Mouse (Mus musculus) heart, embryonic 14.5 days (tissue): ENCODE data around the gene Zscan26. TPM values are rescaled to one million over a fixed set of nuclear protein-coding genes. Genes with fewer than 3 reads are reported as not detected.
"Not testable (repeated sequence)": the region's sequence is repeated elsewhere in the genome, so short reads cannot be mapped to it uniquely, and the experiment has no call there.

ENCODE experiments used
- ATAC-seq: fragments of 200-750 bp; cut with Nextera tagmentation; 2 replicates; pipeline ENCODE4 v1.8.0; 2017; ENCODE audit warnings: low read depth, moderate TSS enrichment; ENCODE audit not compliant: insufficient number of reproducible peaks, insufficient read depth, low FRiP score
- H3K27ac ChIP-seq, 2 experiments: fragments of 200-500 bp in 1 of 2; fragments of 300-500 bp in 1 of 2; sonication (generic) in 1 of 2; replicated peaks in 1 of 2; 2 replicates each; pipeline ENCODE4 v1.5.1; 2012 to 2014; ENCODE audit warnings: low read depth in 2 of 2, low read length in 2 of 2, control low read depth in 1 of 2, mild to moderate bottlenecking in 1 of 2, mixed read lengths in 1 of 2; ENCODE audit not compliant: control insufficient read depth in 1 of 2, insufficient read depth in 1 of 2
- H3K27me3 ChIP-seq: fragments of 300-500 bp; sonication (generic); 2 replicates; pipeline ENCODE4 v1.6.1; 2014; ENCODE audit warnings: mild to moderate bottlenecking, low read length, control low read depth; ENCODE audit not compliant: control insufficient read depth, insufficient read depth
- H3K36me3 ChIP-seq: fragments of 300-500 bp; sonication (generic); 2 replicates; pipeline ENCODE4 v1.6.1; 2014; ENCODE audit warnings: mild to moderate bottlenecking, control low read depth, low read length, mixed read lengths; ENCODE audit not compliant: control insufficient read depth, insufficient read depth
- H3K4me1 ChIP-seq, 2 experiments: fragments of 200-500 bp in 1 of 2; fragments of 300-500 bp in 1 of 2; sonication (generic) in 1 of 2; 2 replicates each; pipeline ENCODE4 v1.6.1; 2012 to 2014; ENCODE audit warnings: low read length in 2 of 2, control low read depth in 1 of 2, mixed read lengths in 1 of 2; ENCODE audit not compliant: control insufficient read depth in 2 of 2, insufficient read depth in 2 of 2
- H3K4me2 ChIP-seq: fragments of 300-500 bp; sonication (generic); 2 replicates; pipeline ENCODE4 v1.6.1; 2014; ENCODE audit warnings: mild to moderate bottlenecking, low read length
- H3K4me3 ChIP-seq, 2 experiments: fragments of 200-500 bp in 1 of 2; fragments of 300-500 bp in 1 of 2; sonication (generic) in 1 of 2; 2 replicates each; pipeline ENCODE4 v1.5.1; 2012 to 2014; ENCODE audit warnings: low read length in 2 of 2, mild to moderate bottlenecking in 2 of 2, control low read depth in 1 of 2, low read depth in 1 of 2, moderate library complexity in 1 of 2; ENCODE audit not compliant: control insufficient read depth in 1 of 2, insufficient read depth in 1 of 2
- H3K9ac ChIP-seq: fragments of 300-500 bp; sonication (generic); 2 replicates; pipeline ENCODE4 v1.6.1; 2014; ENCODE audit warnings: mild to moderate bottlenecking, low read length
- H3K9me3 ChIP-seq: fragments of 300-500 bp; sonication (generic); 2 replicates; pipeline ENCODE4 v1.6.1; 2016; ENCODE audit warnings: low read length, control low read depth; ENCODE audit not compliant: control insufficient read depth
- WGBS: fragments of 180-500 bp; shearing (Covaris S2); extraction: QIAGEN DNeasy Blood & Tissue Kit; methylation state at CpG from one replicate; pipeline ENCODE4 v1.1.7; 2014; 5-methylcytosine and 5-hydroxymethylcytosine counted together
- polyA plus RNA-seq: library from polyadenylated mRNA; unstranded; fragments of >200 nt; fragmentation: Nextera tagmentation; extraction: Ambion mirVana; gene quantifications from 2 replicates; pipeline ENCODE4 v1.2.1, GENCODE M21; 2014

Gene Zscan26
- polyA plus RNA-seq, 1 experiment from 2014 or later = 29.9 TPM

GRCm38 (mm10) chr13:21472427-21472826 lies 18.9 kb upstream of the Zscan26 start:
- Histone ChIP-seq H3K9ac (no peak overlapping the region), H3K27me3 (no peaks in the 10 kb centered on the region; the same call in 1 of the 2 replicates), H3K36me3 (no peaks in the 10 kb centered on the region), H3K4me2 (no peak overlapping the region), H3K4me3 (no peak overlapping the region), H3K27ac (no peak overlapping the region), H3K9me3 (no peaks in the 10 kb centered on the region), H3K4me1 (peaks cover 0 to 4% of the 10 kb centered on the region in 2 experiments; a peak in 3 of 4 replicates)
- no peak for ATAC-seq
- 25% methylated on average over 4 of the region's 4 CpGs for WGBS

GRCm38 (mm10) chr13:21469097-21469496 lies 15.6 kb upstream of the Zscan26 start:
- H3K4me3 ChIP-seq = peak overlapping the region in 1 of 2 experiments; percentile 60; a peak in 1 of 4 replicates
- WGBS = 5% methylated on average over 9 of the region's 9 CpGs

GRCm38 (mm10) chr13:21468061-21469019 lies 14.8 kb upstream of the Zscan26 start, which contains the start of gene Nkapl:
Nkapl (minus strand) TSS chr13:21468509.
- H3K4me2 ChIP-seq = peak within 1 kb of the TSS; percentile 97
- H3K27ac ChIP-seq = peak within 1 kb of the TSS; percentile 2 to 34; a peak in 3 of 4 replicates
- peak within 1 kb of the TSS; percentile 57 to 60 for H3K4me3 ChIP-seq
- H3K9ac ChIP-seq = peak within 1 kb of the TSS; percentile 83
- H3K36me3 ChIP-seq = no peaks in the 10 kb centered on the region
- H3K4me1 ChIP-seq = peaks cover 0 to 4% of the 10 kb centered on the region in 2 experiments; a peak in 3 of 4 replicates
- under 1% methylated on average over 53 of the region's 54 CpGs for WGBS
- peak; percentile 97 for ATAC-seq
- no peaks in the 10 kb centered on the region for H3K9me3 ChIP-seq
- H3K27me3 ChIP-seq = no peaks in the 10 kb centered on the region; the same call in 1 of the 2 replicates

More at GRCm38 (mm10) chr13:21469097-21469496, 15.6 kb upstream of the Zscan26 start:
- Histone ChIP-seq H3K9me3 (no peaks in the 10 kb centered on the region), H3K27me3 (no peaks in the 10 kb centered on the region; the same call in 1 of the 2 replicates), H3K4me1 (peaks cover 0 to 4% of the 10 kb centered on the region in 2 experiments; a peak in 3 of 4 replicates), H3K36me3 (no peaks in the 10 kb centered on the region), H3K9ac (peak overlapping the region; percentile 83; the same call in 1 of the 2 replicates), H3K4me2 (peak overlapping the region; percentile 97), H3K27ac (no peak overlapping the region)
- ATAC-seq = no peak

DNA sequence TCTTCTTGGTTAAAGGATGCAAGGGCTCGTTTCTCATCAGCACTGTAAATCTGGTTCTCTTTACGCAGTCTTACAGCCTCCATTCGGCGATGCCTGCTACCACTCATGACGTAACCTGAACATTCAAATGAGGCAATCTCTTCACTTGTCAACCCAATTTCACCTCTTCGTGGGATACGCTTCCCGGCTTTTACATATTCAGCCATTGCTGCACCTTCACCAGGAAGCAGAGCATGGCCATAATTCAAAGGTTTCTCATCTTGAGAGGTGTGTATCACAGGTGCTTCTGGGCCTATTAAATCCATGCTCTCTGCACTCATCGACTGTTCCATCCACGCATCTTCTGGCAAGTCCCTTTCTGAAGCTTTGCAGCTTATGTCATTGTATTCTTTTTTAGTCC lies 13.8 kb upstream of the Zscan26 start:
- no peaks in the 10 kb centered on the region for H3K36me3 ChIP-seq
- peaks cover 0 to 4% of the 10 kb centered on the region in 2 experiments; a peak in 3 of 4 replicates for H3K4me1 ChIP-seq
- no peak for ATAC-seq
- WGBS = 86% methylated on average over 10 of the region's 10 CpGs
- H3K27ac ChIP-seq = no peak overlapping the region
- no peaks in the 10 kb centered on the region; the same call in 1 of the 2 replicates for H3K27me3 ChIP-seq
- H3K9ac ChIP-seq = no peak overlapping the region
- H3K4me3 ChIP-seq = 0 out of 4 replicates have a peak overlapping the region, but pooled peaks of 1 of the 2 experiments have one; percentile 60
- H3K9me3 ChIP-seq = 0 out of 2 replicates have a peak, but pooled peaks cover 3% of the 10 kb centered on the region
- H3K4me2 ChIP-seq = no peak overlapping the region

- not testable (repeated sequence) for ATAC-seq, H3K4me2 ChIP-seq, H3K27me3 ChIP-seq, H3K4me1 ChIP-seq, H3K36me3 ChIP-seq, H3K27ac ChIP-seq, H3K9me3 ChIP-seq, H3K4me3 ChIP-seq, H3K9ac ChIP-seq
- 52% methylated on average over 9 of the region's 9 CpGs for WGBS
Observed at GRCm38 (mm10) chr13:21462516-21462915, 9.0 kb upstream of the Zscan26 start.

DNA sequence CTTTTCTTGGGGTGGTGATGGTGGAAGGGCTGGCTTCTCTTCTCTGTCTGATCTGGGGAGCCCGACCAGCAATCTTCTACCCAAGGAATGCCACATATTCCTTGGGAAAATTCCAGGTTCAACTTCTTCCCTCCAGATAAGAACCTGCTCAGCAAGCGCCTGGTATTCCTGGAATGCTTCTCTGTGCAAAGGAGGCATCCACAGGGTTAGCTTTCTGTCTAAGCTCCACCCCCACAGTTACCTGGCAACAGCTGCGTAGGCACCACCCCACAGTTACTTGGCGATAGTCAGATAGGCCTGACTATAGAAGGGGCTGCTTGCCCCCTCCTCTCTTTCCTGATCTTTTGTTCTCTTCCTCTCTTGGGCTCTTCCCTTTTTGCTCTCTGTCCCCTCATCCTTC lies 2.8 kb upstream of the Zscan26 start:
- H3K4me1 ChIP-seq = peaks cover 8 to 10% of the 10 kb centered on the region in 2 experiments
- peaks cover 7% of the 10 kb centered on the region for H3K36me3 ChIP-seq
- no peak overlapping the region for H3K27ac ChIP-seq
- no peak overlapping the region for H3K9ac ChIP-seq
- 7% methylated on average over 4 of the region's 4 CpGs for WGBS
- H3K9me3 ChIP-seq = no peaks in the 10 kb centered on the region
- no peak overlapping the region for H3K4me3 ChIP-seq
- H3K27me3 ChIP-seq = no peaks in the 10 kb centered on the region
- no peak for ATAC-seq
- H3K4me2 ChIP-seq = no peak overlapping the region

- 33% methylated on average over 3 of the region's 3 CpGs for WGBS
- Histone ChIP-seq H3K4me2 (peak overlapping the region; percentile 64), H3K36me3 (peaks cover 18% of the 10 kb centered on the region), H3K9ac (no peak overlapping the region), H3K9me3 (no peaks in the 10 kb centered on the region), H3K27me3 (no peaks in the 10 kb centered on the region), H3K4me3 (no peak overlapping the region), H3K4me1 (peaks cover 8 to 10% of the 10 kb centered on the region in 2 experiments), H3K27ac (peak overlapping the region; percentile 20 to 84; a peak in 1 of 4 replicates)
- ATAC-seq = no peak
Observed at GRCm38 (mm10) chr13:21454133-21454532, 603 bp upstream of the Zscan26 start.
